Mouse (Mus musculus): ENCODE results near the gene Olfr649.

DNA sequence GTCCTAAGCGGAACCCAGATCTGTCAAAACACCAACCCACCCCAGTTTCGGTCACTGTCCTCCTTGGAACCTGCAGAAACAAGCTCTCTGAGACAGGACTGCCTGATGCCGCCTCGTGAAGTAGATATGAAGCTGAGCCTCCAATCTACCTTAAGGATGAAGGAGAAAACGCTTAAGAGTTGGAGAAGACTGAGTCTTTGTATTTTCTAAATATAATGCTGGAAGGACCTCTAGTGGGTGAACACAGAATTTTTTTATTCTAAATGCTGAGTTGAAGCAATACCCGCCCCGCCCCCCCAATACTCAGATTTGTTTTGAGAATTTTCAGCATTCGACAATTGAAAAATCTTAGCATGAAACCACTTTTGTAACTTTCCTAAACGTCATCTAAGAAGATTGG lies 4.5 kb downstream of the Olfr649 start:
- TF ChIP-seq CTCF (IDR thresholded peaks at IDR 0.05; ENCODE audit: extremely low read depth, insufficient read depth, low read length) (no peak), POLR2A (IDR thresholded peaks at IDR 0.05; ENCODE audit: extremely low read depth, insufficient read depth, low read length) (no peak)
